Mouse (Mus musculus) megakaryocyte, embryonic 14.5 days (primary cell): ENCODE data around the gene Ankrd10. TPM values are rescaled to one million over a fixed set of nuclear protein-coding genes. Genes with fewer than 3 reads are reported as not detected.

Experiments used
- H3K27me3 ChIP-seq: replicated peaks from 2 replicates; pipeline ENCODE3; 2012; ENCODE audit warnings: inconsistent platforms
- H3K36me3 ChIP-seq: replicated peaks from 2 replicates; pipeline ENCODE3; 2012; ENCODE audit warnings: low read length, inconsistent platforms, mixed read lengths
- H3K4me1 ChIP-seq: 2 replicates; pipeline ENCODE4 v1.6.1; 2012; ENCODE audit warnings: inconsistent platforms
- H3K4me3 ChIP-seq: replicated peaks from 2 replicates; pipeline ENCODE3; 2012; ENCODE audit warnings: moderate library complexity, mild to moderate bottlenecking, inconsistent platforms
- H3K9me3 ChIP-seq: 2 replicates; pipeline ENCODE4 v1.6.1; 2012; ENCODE audit warnings: inconsistent platforms
- FLI1 ChIP-seq: IDR thresholded peaks from 2 replicates; pipeline ENCODE4 v1.6.1; 2012; ENCODE audit warnings: low read length, inconsistent platforms, mixed read lengths
- GATA1 ChIP-seq: IDR thresholded peaks from 3 replicates; pipeline ENCODE4 v1.6.1; 2012; ENCODE audit warnings: mixed read lengths, low read length, inconsistent platforms, borderline replicate concordance
- polyA plus RNA-seq: library from polyadenylated mRNA; stranded (reverse); fragments of >175 nt; gene quantifications from 2 replicates; pipeline ENCODE4 v1.2.3, GENCODE M21; 2012; ENCODE audit warnings: low replicate concordance; ENCODE audit not compliant: insufficient read depth

The Ankrd10 gene
- polyA plus RNA-seq, 1 experiment, result 13.2 TPM

- Histone ChIP-seq H3K9me3 (peaks cover 7% of the 10 kb centered on the region), H3K27me3 (no peaks in the 10 kb centered on the region), H3K4me3 (no peak overlapping the region), H3K4me1 (peaks cover 53% of the 10 kb centered on the region), H3K36me3 (peaks cover 73% of the 10 kb centered on the region)
- TF ChIP-seq GATA1 (no peak), FLI1 (no peak)
Observed at GRCm38 (mm10) chr8:11564236-11564635, 71.3 kb downstream of the Ankrd10 start.

Other genes with a start within 250 kb of the Ankrd10 start
- 13.3 TPM in 1 of 2 replicates, not detected in the other for gene Rab20, start 157.0 kb downstream of the Ankrd10 start, polyA plus RNA-seq
- 49.5 and 114 TPM in 2 replicates for gene Naxd, start 138.3 kb downstream of the Ankrd10 start, polyA plus RNA-seq
- gene Cars2, start 85.0 kb downstream of the Ankrd10 start, polyA plus RNA-seq, result 18.7 and 22.5 TPM in 2 replicates
- 5.4 and 39.4 TPM in 2 replicates for gene Ing1, start 80.2 kb downstream of the Ankrd10 start, polyA plus RNA-seq
- gene 1700016D06Rik, start 65.3 kb upstream of the Ankrd10 start, polyA plus RNA-seq, result not detected in 2 replicates
- 44.5 and 95.5 TPM in 2 replicates for gene Arhgef7, start 92.0 kb upstream of the Ankrd10 start, polyA plus RNA-seq
- gene Tex29, start 204.7 kb upstream of the Ankrd10 start, polyA plus RNA-seq, result not detected in 2 replicates